Mouse (Mus musculus): Measurements from ENCODE around the gene Sdk1. TPM values are rescaled to one million over a fixed set of nuclear protein-coding genes. Genes with fewer than 3 reads are reported as not detected.
A peak's percentile ranks its signal among the peaks of the same experiment; 100 is the strongest.

Gene Sdk1
- polyA plus RNA-seq, 1 experiment from 2014 or later = 4.0 TPM

- no peak overlapping the region for H3K4me2 ChIP-seq (replicated peaks; ENCODE audit: low read depth, low read length)
- H3K27me3 ChIP-seq (ENCODE audit: insufficient read depth, low read length) = no peaks in the 10 kb centered on the region
- WGBS = 70% methylated on average over 8 of the region's 8 CpGs
- peaks cover 9% of the 10 kb centered on the region; the same call in 1 of the 2 replicates for H3K4me1 ChIP-seq (ENCODE audit: insufficient read depth, low read length)
- ATAC-seq (ENCODE audit: low FRiP score, low TSS enrichment) = no peak
- peaks cover 4% of the 10 kb centered on the region; the same call in 1 of the 2 replicates for H3K36me3 ChIP-seq (ENCODE audit: insufficient read depth, low read length)
- H3K9ac ChIP-seq (replicated peaks; ENCODE audit: low read length) = no peak overlapping the region
- no peak overlapping the region for H3K4me3 ChIP-seq (ENCODE audit: low read length)
- no peak overlapping the region for H3K27ac ChIP-seq (ENCODE audit: low read length)
- H3K9me3 ChIP-seq (ENCODE audit: low read length) = no peaks in the 10 kb centered on the region
Measured at GRCm38 (mm10) chr5:142178164-142178563, 936.9 kb downstream of the Sdk1 start.

GRCm38 (mm10) chr5:142179304-142179703 is 938.0 kb downstream of the Sdk1 start:
- ATAC-seq (ENCODE audit: low FRiP score, low TSS enrichment) = peak; percentile 76
- Histone ChIP-seq H3K4me3 (ENCODE audit: low read length) (no peak overlapping the region), H3K9ac (replicated peaks; ENCODE audit: low read length) (no peak overlapping the region), H3K27ac (ENCODE audit: low read length) (no peak overlapping the region), H3K36me3 (ENCODE audit: insufficient read depth, low read length) (peaks cover 4% of the 10 kb centered on the region; the same call in 1 of the 2 replicates), H3K4me2 (replicated peaks; ENCODE audit: low read depth, low read length) (no peak overlapping the region), H3K4me1 (ENCODE audit: insufficient read depth, low read length) (peaks cover 9% of the 10 kb centered on the region; the same call in 1 of the 2 replicates), H3K27me3 (ENCODE audit: insufficient read depth, low read length) (no peaks in the 10 kb centered on the region), H3K9me3 (ENCODE audit: low read length) (no peaks in the 10 kb centered on the region)
- 32% methylated on average over 11 of the region's 11 CpGs for WGBS

- Histone ChIP-seq H3K27ac (ENCODE audit: low read length) (no peak overlapping the region), H3K4me3 (ENCODE audit: low read length) (no peak overlapping the region), H3K9me3 (ENCODE audit: low read length) (no peaks in the 10 kb centered on the region), H3K27me3 (ENCODE audit: insufficient read depth, low read length) (no peaks in the 10 kb centered on the region), H3K9ac (replicated peaks; ENCODE audit: low read length) (no peak overlapping the region), H3K36me3 (ENCODE audit: insufficient read depth, low read length) (no peaks in the 10 kb centered on the region), H3K4me2 (replicated peaks; ENCODE audit: low read depth, low read length) (no peak overlapping the region), H3K4me1 (ENCODE audit: insufficient read depth, low read length) (peaks cover 9% of the 10 kb centered on the region; the same call in 1 of the 2 replicates)
- WGBS = 37% methylated on average over 14 of the region's 14 CpGs
- peak; percentile 71 for ATAC-seq (ENCODE audit: low FRiP score, low TSS enrichment)
Measured at GRCm38 (mm10) chr5:142181862-142182261, 940.6 kb downstream of the Sdk1 start.

GRCm38 (mm10) chr5:142188765-142189164 is 947.5 kb downstream of the Sdk1 start:
- Histone ChIP-seq H3K9ac (replicated peaks; ENCODE audit: low read length) (no peak overlapping the region), H3K27ac (ENCODE audit: low read length) (no peak overlapping the region), H3K4me3 (ENCODE audit: low read length) (no peak overlapping the region), H3K36me3 (ENCODE audit: insufficient read depth, low read length) (no peaks in the 10 kb centered on the region), H3K27me3 (ENCODE audit: insufficient read depth, low read length) (no peaks in the 10 kb centered on the region), H3K9me3 (ENCODE audit: low read length) (no peaks in the 10 kb centered on the region), H3K4me1 (ENCODE audit: insufficient read depth, low read length) (no peaks in the 10 kb centered on the region), H3K4me2 (replicated peaks; ENCODE audit: low read depth, low read length) (no peak overlapping the region)
- WGBS = 87% methylated on average over 5 of the region's 5 CpGs
- no peak for ATAC-seq (ENCODE audit: low FRiP score, low TSS enrichment)

GRCm38 (mm10) chr5:142209911-142210310 is 968.6 kb downstream of the Sdk1 start:
- Histone ChIP-seq H3K4me3 (ENCODE audit: low read length) (no peak overlapping the region), H3K9me3 (ENCODE audit: low read length) (no peaks in the 10 kb centered on the region), H3K4me1 (ENCODE audit: insufficient read depth, low read length) (no peaks in the 10 kb centered on the region), H3K27me3 (ENCODE audit: insufficient read depth, low read length) (no peaks in the 10 kb centered on the region), H3K4me2 (replicated peaks; ENCODE audit: low read depth, low read length) (no peak overlapping the region), H3K36me3 (ENCODE audit: insufficient read depth, low read length) (no peaks in the 10 kb centered on the region), H3K27ac (ENCODE audit: low read length) (no peak overlapping the region), H3K9ac (replicated peaks; ENCODE audit: low read length) (no peak overlapping the region)
- no peak for ATAC-seq (ENCODE audit: low FRiP score, low TSS enrichment)

- H3K9me3 ChIP-seq (ENCODE audit: low read length) = no peaks in the 10 kb centered on the region
- ATAC-seq (ENCODE audit: low FRiP score, low TSS enrichment) = no peak
- no peak overlapping the region for H3K27ac ChIP-seq (ENCODE audit: low read length)
- H3K27me3 ChIP-seq (ENCODE audit: insufficient read depth, low read length) = no peaks in the 10 kb centered on the region
- no peak overlapping the region for H3K9ac ChIP-seq (replicated peaks; ENCODE audit: low read length)
- 75% methylated on average over 11 of the region's 11 CpGs for WGBS
- peaks cover 4% of the 10 kb centered on the region; the same call in 1 of the 2 replicates for H3K4me1 ChIP-seq (ENCODE audit: insufficient read depth, low read length)
- no peak overlapping the region for H3K4me3 ChIP-seq (ENCODE audit: low read length)
- no peak overlapping the region for H3K4me2 ChIP-seq (replicated peaks; ENCODE audit: low read depth, low read length)
- H3K36me3 ChIP-seq (ENCODE audit: insufficient read depth, low read length) = no peaks in the 10 kb centered on the region
Measured at GRCm38 (mm10) chr5:142212252-142212651, 971.0 kb downstream of the Sdk1 start.

GRCm38 (mm10) chr5:142215981-142216380 is 974.7 kb downstream of the Sdk1 start:
- Histone ChIP-seq H3K9ac (replicated peaks; ENCODE audit: low read length) (no peak overlapping the region), H3K4me3 (ENCODE audit: low read length) (no peak overlapping the region), H3K9me3 (ENCODE audit: low read length) (peaks cover 9% of the 10 kb centered on the region; the same call in 1 of the 2 replicates), H3K36me3 (ENCODE audit: insufficient read depth, low read length) (no peaks in the 10 kb centered on the region), H3K4me1 (ENCODE audit: insufficient read depth, low read length) (peaks cover 4% of the 10 kb centered on the region; the same call in 1 of the 2 replicates), H3K27me3 (ENCODE audit: insufficient read depth, low read length) (no peaks in the 10 kb centered on the region), H3K27ac (ENCODE audit: low read length) (peak overlapping the region; percentile 19; the same call in 1 of the 2 replicates), H3K4me2 (replicated peaks; ENCODE audit: low read depth, low read length) (no peak overlapping the region)
- peak; percentile 59; the same call in 1 of the 2 replicates for ATAC-seq (ENCODE audit: low FRiP score, low TSS enrichment)
- 66% methylated on average over 5 of the region's 5 CpGs for WGBS

- Histone ChIP-seq H3K27ac (ENCODE audit: low read length) (no peak overlapping the region), H3K27me3 (ENCODE audit: insufficient read depth, low read length) (no peaks in the 10 kb centered on the region), H3K36me3 (ENCODE audit: insufficient read depth, low read length) (no peaks in the 10 kb centered on the region), H3K9ac (replicated peaks; ENCODE audit: low read length) (no peak overlapping the region), H3K4me3 (ENCODE audit: low read length) (no peak overlapping the region), H3K4me1 (ENCODE audit: insufficient read depth, low read length) (peaks cover 4% of the 10 kb centered on the region; the same call in 1 of the 2 replicates), H3K9me3 (ENCODE audit: low read length) (peaks cover 10% of the 10 kb centered on the region; the same call in 1 of the 2 replicates), H3K4me2 (replicated peaks; ENCODE audit: low read depth, low read length) (no peak overlapping the region)
- 93% methylated on average over 12 of the region's 12 CpGs for WGBS
- no peak for ATAC-seq (ENCODE audit: low FRiP score, low TSS enrichment)
Measured at GRCm38 (mm10) chr5:142220851-142221503, 979.7 kb downstream of the Sdk1 start.

- H3K9me3 ChIP-seq (ENCODE audit: low read length) = peaks cover 11% of the 10 kb centered on the region; the same call in 1 of the 2 replicates
- peak overlapping the region; percentile 90 for H3K27ac ChIP-seq (ENCODE audit: low read length)
- no peaks in the 10 kb centered on the region for H3K36me3 ChIP-seq (ENCODE audit: insufficient read depth, low read length)
- 25% methylated on average over 18 of the region's 18 CpGs for WGBS
- H3K4me1 ChIP-seq (ENCODE audit: insufficient read depth, low read length) = peaks cover 8% of the 10 kb centered on the region; the same call in 1 of the 2 replicates
- peak overlapping the region; percentile 4; the same call in 1 of the 2 replicates for H3K4me2 ChIP-seq (replicated peaks; ENCODE audit: low read depth, low read length)
- no peak overlapping the region for H3K4me3 ChIP-seq (ENCODE audit: low read length)
- H3K27me3 ChIP-seq (ENCODE audit: insufficient read depth, low read length) = no peaks in the 10 kb centered on the region
- peak; percentile 88 for ATAC-seq (ENCODE audit: low FRiP score, low TSS enrichment)
- no peak overlapping the region for H3K9ac ChIP-seq (replicated peaks; ENCODE audit: low read length)
Measured at GRCm38 (mm10) chr5:142228957-142229810, 987.9 kb downstream of the Sdk1 start.

All from kidney, embryonic 16.5 days (tissue).